Mouse (Mus musculus) embryo, embryonic 10.5 days (tissue): ENCODE data around the gene Gm49711.
"Not testable (repeated sequence)": the region's sequence is repeated elsewhere in the genome, so short reads cannot be mapped to it uniquely, and the experiment has no call there.

Source experiments
- DNase-seq: peaks from one replicate; pipeline ENCODE4 v3.0.0-alpha.2; 2015; ENCODE audit warnings: low spot score

The Gm49711 gene

DNA sequence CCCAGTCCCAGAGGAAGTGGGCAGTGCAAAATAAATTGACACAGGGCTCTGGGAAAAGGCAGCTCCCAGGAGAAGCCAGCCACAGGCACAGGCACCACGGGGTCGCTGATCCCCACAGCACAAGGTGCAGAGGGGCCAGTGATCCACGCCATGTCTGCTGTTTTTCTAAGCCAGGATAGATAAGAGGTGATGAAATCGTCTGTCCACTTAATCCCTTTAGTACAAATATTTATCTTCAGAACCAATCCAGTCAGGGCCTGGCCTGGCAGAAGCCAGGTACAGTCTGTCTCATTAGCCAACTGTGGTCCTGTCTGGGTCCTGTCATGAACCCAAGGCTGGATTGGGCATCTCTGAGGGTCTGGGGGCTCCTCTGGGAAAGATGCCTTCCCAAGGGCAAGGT is 125.4 kb downstream of the Gm49711 start:
- DNase-seq, result no peak

DNA sequence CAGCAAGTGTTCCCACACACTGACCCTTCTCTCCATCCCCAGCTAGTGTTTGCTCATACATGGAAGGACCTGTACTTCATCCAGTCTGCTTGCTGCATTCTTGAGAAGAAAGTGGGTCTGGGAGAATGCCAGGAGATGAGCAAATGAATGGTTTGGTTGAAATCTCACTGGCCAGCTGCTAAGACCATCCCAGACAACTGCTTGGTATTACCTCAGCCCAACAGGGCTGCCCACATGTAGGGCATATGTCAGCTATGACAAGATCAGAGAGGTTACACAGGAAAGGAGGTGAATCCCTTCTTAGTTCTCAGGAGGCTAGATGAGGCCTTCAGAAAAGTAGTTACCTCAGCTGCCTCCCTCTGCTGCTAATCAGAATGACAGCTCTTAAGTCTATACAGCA is 132.5 kb downstream of the Gm49711 start:
- no peak for DNase-seq

DNA sequence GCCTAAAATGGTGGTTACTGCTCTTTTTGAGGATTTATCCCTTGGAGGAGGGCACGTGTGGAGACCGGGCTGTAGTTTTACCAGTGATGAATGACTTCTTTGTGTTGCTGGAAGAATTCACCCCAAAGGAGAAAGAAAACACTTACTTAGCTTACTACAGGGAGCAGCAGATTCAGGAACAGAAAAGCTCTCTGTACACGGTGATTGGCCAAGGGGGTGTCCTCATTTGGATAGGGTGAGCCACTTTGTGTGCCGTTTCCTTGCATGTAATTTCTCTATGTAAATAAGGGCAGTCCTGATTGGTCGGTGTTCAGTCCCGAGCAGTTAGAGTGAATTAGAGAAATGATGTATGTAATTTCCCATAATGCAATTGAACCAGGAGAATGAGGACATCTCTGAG is 137.0 kb downstream of the Gm49711 start:
- no peak for DNase-seq

DNA sequence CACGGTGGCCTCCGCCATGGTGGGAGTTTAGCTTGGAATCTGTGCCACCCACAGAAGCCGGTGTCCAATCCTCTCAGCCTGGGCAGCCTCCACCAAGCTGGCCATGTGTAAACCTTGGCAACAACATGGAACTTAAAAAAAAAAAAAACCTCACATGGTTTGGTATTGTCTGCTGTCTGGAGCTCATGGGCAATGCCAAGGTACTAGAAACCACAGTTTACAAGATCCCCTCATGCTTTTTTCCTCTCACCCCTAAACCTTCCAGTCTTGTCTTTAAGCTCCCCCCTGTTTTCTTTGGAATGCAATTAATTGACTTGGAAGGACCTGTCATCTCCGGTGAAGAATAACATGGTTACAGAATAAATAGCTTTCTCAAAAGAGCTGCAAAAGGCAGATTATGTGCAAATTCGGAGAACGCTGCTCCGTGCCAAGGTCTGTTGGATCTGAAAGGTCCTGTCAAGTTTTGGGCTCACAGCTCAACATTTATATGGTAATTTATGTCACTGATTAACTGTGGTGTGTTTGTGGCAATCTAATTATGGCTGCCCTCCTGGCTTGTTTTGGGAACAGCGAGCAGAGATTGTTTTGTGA is 138.7 kb downstream of the Gm49711 start:
- DNase-seq, result no peak

DNA sequence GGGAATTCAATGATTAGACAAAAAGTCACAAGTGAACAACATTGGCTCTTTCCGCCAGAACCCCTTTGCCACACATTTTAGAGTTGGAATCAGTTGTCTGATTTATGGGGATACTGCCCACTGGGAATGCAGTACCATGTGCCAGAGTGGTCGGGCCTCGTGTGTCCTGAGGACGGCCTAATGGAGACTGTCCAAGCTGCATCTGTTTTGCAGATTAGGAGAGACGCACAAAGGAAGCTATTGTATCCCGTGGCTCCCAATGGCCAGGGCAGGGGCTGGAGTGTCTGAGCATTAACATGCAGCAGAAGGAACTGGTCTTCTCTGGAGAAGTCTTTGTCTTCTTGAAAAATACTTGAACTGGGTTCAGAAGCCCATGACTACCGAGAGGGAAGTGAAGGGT is 142.5 kb downstream of the Gm49711 start:
- peak; percentile 41 for DNase-seq

DNA sequence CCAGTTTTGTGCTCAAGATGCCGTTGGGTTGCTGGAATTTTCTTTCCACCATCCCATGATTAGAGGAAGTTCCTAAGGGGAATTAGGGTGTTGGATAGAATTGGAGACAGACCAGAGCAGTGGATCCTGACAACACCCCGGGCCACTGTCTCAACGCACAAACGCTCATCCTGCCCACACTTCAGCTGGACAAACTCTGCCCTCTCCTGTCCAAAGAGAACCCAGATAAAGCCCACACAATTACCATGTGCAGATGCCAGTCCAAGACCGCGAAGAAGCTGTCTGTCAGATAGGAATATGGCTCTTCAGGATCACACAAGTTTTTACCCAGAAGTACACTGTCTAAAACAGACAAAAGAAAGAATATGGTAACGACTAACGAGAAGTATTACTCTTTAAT is 145.5 kb downstream of the Gm49711 start:
- no peak for DNase-seq

DNA sequence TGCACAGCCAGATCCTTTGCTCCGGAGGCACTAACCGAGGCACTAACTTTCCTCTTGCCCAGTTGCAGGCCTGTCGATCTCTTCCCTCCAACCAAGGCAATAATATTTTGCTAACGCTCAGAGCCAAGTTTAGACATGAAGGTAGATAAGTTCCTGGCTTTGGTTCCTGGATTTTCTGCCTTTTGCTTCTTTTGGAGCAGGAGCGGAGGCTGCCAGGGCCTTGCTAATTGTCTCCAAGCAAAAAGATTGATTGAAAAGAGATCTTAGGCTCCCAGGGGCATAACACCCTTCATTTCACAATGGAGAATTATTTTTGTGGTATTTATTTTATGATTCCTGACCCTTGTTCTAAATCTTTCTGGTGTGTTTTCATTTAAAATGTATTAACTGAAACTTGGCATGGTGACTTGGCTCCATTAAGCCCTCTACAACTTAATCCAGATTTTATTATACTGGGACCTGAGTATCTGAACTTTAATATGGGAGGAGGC is 151.2 kb downstream of the Gm49711 start:
- no peak for DNase-seq

DNA sequence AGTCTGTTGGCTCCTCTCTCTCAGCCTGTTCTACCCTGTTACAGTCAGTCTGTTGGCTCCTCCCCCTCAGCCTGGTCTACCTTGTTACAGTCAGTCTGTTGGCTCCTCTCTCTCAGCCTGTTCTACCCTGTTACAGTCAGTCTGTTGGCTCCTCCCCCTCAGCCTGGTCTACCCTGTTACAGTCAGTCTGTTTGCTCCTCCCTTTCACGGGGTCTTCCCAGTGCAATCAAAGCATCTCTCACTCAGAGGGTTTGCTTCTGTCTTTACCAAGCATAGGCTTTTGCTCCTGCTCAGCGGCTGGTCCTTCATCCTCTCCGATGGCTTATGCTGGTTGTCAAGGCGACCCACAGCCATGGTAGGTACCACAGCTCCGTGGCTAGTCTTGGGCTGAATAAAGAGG is 152.2 kb downstream of the Gm49711 start:
- DNase-seq, result not testable (repeated sequence)

DNA sequence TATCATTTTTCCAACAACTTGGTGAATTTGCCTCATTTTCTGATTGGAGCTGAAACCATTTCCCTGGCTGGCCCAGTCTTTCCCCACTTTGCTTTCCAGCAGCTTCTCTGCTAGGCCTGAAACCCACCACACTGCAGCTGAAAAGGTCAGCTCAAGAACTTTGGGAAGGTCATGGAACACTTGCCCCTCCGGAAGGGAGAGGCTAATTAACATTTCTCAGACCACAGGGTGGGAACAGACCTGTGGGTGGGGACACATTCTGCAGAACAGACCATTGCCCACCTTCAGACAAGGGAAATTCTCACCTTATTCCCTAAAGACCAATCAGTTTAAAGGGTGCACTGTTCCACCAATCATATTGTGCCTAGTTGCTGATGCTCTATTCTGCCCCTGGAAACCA is 155.8 kb downstream of the Gm49711 start:
- not testable (repeated sequence) for DNase-seq

DNA sequence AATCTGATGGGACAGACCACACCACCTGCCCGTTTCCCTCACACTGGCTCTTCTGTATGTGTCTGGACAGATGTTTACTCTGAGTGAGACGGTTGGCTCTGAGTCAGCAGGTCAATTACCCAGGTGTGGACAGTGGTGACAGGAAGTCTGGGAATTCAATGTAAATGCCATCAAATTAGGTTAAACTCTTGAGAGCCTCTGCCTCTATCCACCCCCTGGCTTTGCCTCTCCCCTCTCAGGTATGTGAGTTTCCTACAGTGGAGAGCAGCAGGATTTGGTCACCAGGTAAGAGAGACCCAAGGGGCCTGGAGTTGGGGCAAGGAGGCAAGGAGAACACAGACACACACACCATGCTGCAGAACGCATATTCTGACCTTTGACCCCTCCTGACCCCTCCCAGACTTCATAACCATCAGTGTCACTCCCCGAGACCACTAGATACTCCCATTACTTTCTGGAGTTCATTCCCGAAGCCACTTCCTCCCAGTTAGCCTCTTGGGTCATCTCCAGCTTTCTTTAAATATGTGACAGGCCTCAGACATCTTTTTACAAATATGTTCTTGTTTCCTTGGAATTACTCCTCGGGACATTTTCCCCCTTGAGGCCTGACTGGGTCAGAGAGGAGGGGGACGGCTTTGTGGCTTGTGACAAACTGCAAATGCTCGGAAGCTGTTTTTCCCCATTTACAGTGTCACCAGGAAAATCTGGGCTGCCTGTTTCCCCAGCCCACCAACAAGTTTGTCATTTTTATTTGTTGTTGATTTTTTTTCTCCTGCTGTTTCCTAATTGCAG is 157.7 kb downstream of the Gm49711 start:
- peak; percentile 5 for DNase-seq

DNA sequence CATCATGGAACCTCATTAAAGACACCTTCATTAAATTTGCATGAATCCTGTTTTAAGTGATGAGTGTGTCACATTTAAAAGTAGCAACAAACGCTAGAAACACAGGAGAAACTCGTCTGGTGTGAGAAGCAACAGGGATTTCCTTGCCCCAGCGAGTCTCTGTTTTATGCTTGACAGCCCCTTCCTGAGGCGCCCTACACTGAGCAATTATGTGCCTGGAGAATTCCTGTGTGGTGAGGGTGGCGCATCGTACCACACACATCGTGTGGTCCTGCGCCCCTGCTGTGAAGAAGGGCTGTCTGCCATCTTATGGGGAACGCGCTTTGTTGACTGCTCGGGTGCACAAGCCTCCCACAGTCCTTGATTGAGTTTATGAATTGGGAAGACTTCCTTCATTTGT is 162.6 kb downstream of the Gm49711 start:
- DNase-seq, result no peak

DNA sequence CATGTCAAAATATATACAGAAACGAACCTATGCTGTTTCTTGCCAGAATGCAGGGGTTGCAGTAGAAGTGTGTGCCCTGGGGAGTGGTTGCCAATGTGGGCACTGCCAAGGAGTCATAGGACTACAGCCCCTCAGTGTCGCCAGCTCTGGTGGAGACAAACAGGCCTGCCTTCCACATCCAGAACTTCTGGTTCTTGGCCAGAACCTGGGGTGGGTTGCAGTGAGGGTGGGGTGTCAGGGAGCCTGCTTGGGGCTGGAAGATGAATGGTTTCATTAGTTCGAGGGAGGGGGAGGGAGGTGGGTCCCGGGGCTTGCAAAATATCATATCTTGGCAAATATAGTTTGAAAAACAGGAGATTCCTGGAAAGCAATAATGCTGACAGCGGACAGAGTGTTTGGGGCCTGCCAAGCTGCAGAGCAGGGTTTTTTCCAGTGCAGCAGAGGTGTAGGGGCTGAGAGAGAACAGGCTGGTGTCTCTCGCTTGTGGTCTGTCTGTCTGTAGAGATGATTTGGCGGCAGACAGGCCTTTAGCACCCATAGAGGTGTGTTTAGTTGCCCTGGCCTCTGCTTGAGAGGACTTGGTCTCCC is 170.3 kb downstream of the Gm49711 start:
- no peak for DNase-seq

DNA sequence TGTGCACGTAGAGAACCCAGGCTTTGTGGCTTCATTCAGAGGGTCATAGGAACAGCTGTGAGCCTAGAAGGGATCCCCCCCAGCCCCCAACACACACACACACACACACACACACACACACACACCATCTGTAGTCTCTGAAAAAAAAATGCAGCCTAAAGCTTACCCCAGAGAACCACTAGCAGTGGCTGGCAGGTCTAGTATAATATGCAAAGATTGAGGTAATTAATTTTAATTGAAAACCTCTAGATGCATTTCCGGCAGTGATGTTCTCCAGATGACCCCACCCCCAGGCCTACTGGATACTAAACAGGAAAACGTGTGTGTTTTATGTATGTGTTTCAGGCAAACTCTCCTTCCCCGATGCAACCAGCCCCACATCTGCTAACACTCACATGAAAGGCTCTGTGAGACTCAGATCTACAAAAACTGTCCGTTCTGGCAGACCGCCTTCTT is 172.4 kb downstream of the Gm49711 start:
- DNase-seq, result peak; percentile 32

DNA sequence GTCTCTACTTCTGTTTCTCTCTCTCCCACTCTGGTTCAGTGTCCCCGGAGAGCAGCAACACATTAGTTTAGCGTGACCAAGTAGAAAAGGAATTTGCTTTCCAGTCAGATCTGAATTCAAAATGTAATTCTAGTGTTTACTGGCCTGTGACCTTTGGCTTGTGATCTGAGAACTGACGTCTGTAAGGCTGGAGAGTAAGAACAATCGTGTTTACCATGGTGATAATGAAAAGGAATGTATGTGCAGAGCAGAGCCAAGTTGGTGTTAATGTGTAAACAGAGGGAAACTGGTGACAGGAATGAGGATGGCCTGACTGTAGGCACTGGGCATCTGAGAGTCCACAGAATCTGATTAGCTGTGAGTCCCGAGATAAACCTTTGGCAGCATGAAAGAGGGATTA is 176.4 kb downstream of the Gm49711 start:
- peak; percentile 26 for DNase-seq

DNA sequence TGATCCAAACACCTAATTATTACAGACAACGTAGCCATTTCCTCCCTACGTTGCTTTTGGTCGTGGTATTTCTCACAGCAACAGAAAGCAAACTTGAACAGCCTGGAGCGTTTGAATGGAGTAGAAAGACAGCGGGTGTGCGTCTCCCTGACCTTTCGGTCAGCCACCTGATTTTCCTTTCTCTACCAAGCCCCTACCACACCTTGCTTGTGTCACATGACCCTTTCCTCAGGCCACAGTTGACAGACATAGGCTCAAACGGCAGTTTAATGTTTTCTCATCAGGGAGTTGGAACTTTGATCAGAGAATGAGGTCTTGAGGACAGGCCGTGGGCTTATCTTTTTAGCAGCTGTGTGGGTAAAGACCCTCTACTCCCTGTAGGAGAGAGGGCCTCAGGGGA is 177.1 kb downstream of the Gm49711 start:
- no peak for DNase-seq
